Mouse (Mus musculus) heart, embryonic 11.5 days (tissue): Measurements from ENCODE around the gene Tubgcp5. TPM values are rescaled to one million over a fixed set of nuclear protein-coding genes. Genes with fewer than 3 reads are reported as not detected.

Source experiments
- ATAC-seq: fragments of 200-750 bp; cut with Nextera tagmentation; replicated peaks from 2 replicates; pipeline ENCODE4 v1.8.0; 2017; ENCODE audit warnings: moderate library complexity; ENCODE audit not compliant: insufficient number of reproducible peaks, low FRiP score, low TSS enrichment
- H3K27ac ChIP-seq: fragments of 300-500 bp; sonication (generic); 2 replicates; pipeline ENCODE4 v1.5.1; 2014; ENCODE audit warnings: mild to moderate bottlenecking, low read depth, low read length
- H3K27me3 ChIP-seq: fragments of 300-500 bp; sonication (generic); 2 replicates; pipeline ENCODE4 v1.6.1; 2014; ENCODE audit warnings: mild to moderate bottlenecking, low read length, mixed read lengths; ENCODE audit not compliant: control insufficient read depth, insufficient read depth
- H3K36me3 ChIP-seq: fragments of 300-500 bp; sonication (generic); 2 replicates; pipeline ENCODE4 v1.6.1; 2014; ENCODE audit warnings: mild to moderate bottlenecking, low read length, moderate library complexity, mixed read lengths; ENCODE audit not compliant: control insufficient read depth, insufficient read depth
- H3K4me1 ChIP-seq: fragments of 300-500 bp; sonication (generic); 2 replicates; pipeline ENCODE4 v1.6.1; 2014; ENCODE audit warnings: low read length; ENCODE audit not compliant: control insufficient read depth, insufficient read depth
- H3K4me2 ChIP-seq: fragments of 300-500 bp; sonication (generic); 2 replicates; pipeline ENCODE4 v1.6.1; 2014; ENCODE audit warnings: mild to moderate bottlenecking, moderate library complexity
- H3K4me3 ChIP-seq: fragments of 300-500 bp; sonication (generic); 2 replicates; pipeline ENCODE4 v1.5.1; 2014; ENCODE audit warnings: low read depth, low read length
- H3K9ac ChIP-seq: fragments of 300-500 bp; sonication (generic); 2 replicates; pipeline ENCODE4 v1.6.1; 2014; ENCODE audit warnings: mild to moderate bottlenecking, low read depth, low read length, moderate library complexity
- H3K9me3 ChIP-seq: fragments of 300-500 bp; sonication (generic); replicated peaks from 2 replicates; pipeline ENCODE4 v1.6.1; 2016; ENCODE audit warnings: low read length; ENCODE audit not compliant: control insufficient read depth
- WGBS: fragments of 180-500 bp; shearing (Covaris S2); extraction: QIAGEN DNeasy Blood & Tissue Kit; methylation state at CpG from one replicate; pipeline ENCODE4 v1.1.7; 2014; ENCODE audit not compliant: insufficient replicate concordance; 5-methylcytosine and 5-hydroxymethylcytosine counted together
- polyA plus RNA-seq: library from polyadenylated mRNA; unstranded; fragments of >200 nt; fragmentation: Nextera tagmentation; extraction: Ambion mirVana; gene quantifications from 2 replicates; pipeline ENCODE4 v1.2.1, GENCODE M21; 2014

The Tubgcp5 gene
- polyA plus RNA-seq, 1 experiment from 2014 or later, result 16.9 TPM

GRCm38 (mm10) chr7:55870340-55871020 lies 76.5 kb downstream of the Tubgcp5 start:
- Histone ChIP-seq H3K36me3 (peaks cover 8% of the 10 kb centered on the region), H3K9ac (no peak overlapping the region), H3K4me3 (no peak overlapping the region), H3K4me2 (no peak overlapping the region), H3K27ac (no peak overlapping the region), H3K4me1 (no peaks in the 10 kb centered on the region), H3K27me3 (no peaks in the 10 kb centered on the region), H3K9me3 (no peaks in the 10 kb centered on the region)
- WGBS, result 88% methylated on average over 6 of the region's 6 CpGs
- no peak for ATAC-seq

DNA sequence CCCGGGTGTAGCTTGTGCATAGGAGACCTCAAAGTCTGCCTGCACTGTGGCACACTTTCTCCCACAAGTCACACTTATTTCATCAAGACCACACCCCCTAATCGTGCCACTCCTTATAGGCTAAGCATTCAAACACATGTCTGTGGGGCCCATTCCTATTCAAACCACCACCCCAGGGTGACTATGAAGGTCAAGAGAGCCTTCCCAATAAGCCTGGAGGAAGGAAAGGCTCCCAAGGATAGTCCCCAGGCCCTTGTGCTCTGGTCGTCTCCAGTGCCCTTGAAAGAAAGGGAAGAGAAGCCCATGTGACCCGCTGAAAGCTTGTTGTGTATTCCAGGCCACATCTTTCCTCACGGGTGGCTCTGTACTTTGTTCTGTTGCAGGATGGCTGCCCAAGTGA lies 77.5 kb downstream of the Tubgcp5 start:
- Histone ChIP-seq H3K9me3 (no peaks in the 10 kb centered on the region), H3K27ac (no peak overlapping the region), H3K27me3 (no peaks in the 10 kb centered on the region), H3K36me3 (peaks cover 8% of the 10 kb centered on the region), H3K4me2 (no peak overlapping the region), H3K4me3 (no peak overlapping the region), H3K4me1 (no peaks in the 10 kb centered on the region), H3K9ac (no peak overlapping the region)
- WGBS, result 72% methylated on average over 5 of the region's 5 CpGs
- no peak for ATAC-seq

DNA sequence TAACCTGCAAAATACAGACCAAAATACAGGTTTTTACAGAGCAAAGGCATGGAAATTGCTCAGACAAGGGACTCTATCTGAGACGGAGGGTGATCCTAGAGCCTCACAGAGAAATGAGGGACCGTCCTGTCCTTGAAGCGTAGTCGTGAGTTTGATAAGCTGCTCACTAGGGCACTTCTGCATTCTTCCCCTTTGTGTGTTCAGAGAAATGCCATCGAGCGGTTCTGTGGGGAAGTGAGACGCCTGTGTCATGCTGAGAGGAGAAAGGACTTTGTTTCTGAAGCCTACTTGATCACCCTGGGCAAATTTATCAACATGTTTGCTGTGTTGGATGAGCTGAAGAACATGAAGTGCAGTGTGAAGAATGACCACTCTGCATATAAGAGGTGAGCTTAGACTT lies 80.7 kb downstream of the Tubgcp5 start:
- WGBS, result 75% methylated on average over 7 of the region's 7 CpGs
- Histone ChIP-seq H3K4me2 (no peak overlapping the region), H3K9ac (no peak overlapping the region), H3K27me3 (no peaks in the 10 kb centered on the region), H3K36me3 (peaks cover 23% of the 10 kb centered on the region), H3K4me1 (no peaks in the 10 kb centered on the region), H3K27ac (no peak overlapping the region), H3K9me3 (no peaks in the 10 kb centered on the region), H3K4me3 (no peak overlapping the region)
- ATAC-seq, result no peak

- H3K4me3 ChIP-seq, result no peak overlapping the region
- H3K9ac ChIP-seq, result no peak overlapping the region
- no peak overlapping the region for H3K27ac ChIP-seq
- no peak for ATAC-seq
- H3K36me3 ChIP-seq, result peaks cover 31% of the 10 kb centered on the region
- H3K27me3 ChIP-seq, result no peaks in the 10 kb centered on the region
- no peak overlapping the region for H3K4me2 ChIP-seq
- 77% methylated on average over 10 of the region's 10 CpGs for WGBS
- H3K4me1 ChIP-seq, result no peaks in the 10 kb centered on the region
- no peaks in the 10 kb centered on the region for H3K9me3 ChIP-seq
These were observed 83.8 kb downstream of the Tubgcp5 start for GRCm38 (mm10) chr7:55877721-55878120.

DNA sequence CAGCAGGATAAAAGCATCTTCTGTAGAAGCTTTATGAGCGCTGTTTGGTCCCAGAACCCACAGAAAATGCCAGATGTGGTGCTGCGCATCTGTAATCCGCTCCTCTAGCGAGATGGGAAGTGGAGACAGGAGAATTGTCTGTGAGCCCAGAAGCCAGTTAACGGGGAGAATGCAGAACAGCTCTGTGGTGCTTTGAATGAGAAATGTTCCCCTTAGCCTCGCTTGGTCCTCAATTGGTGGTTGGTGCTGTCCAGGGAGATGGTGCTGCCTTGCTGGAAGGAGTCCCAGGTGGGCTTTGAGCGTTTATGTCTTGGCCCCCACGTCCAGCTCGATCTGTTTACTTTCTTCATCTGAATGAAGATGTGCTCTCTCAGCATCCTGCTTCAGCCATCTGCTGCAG lies 86.9 kb downstream of the Tubgcp5 start:
- 84% methylated on average over 9 of the region's 9 CpGs for WGBS
- Histone ChIP-seq H3K27ac (no peak overlapping the region), H3K4me1 (no peaks in the 10 kb centered on the region), H3K9me3 (no peaks in the 10 kb centered on the region), H3K4me3 (no peak overlapping the region), H3K9ac (no peak overlapping the region), H3K27me3 (no peaks in the 10 kb centered on the region), H3K4me2 (no peak overlapping the region), H3K36me3 (peaks cover 25% of the 10 kb centered on the region)
- no peak for ATAC-seq

Other genes with a start within 250 kb of the Tubgcp5 start
- gene Siglech, start 26.0 kb upstream of the Tubgcp5 start, polyA plus RNA-seq, result 0.11 TPM in 1 of 2 replicates, not detected in the other
- 55.4 and 64.8 TPM in 2 replicates for gene Cyfip1, start 47.6 kb downstream of the Tubgcp5 start, polyA plus RNA-seq
- gene Nipa2, start 168.3 kb downstream of the Tubgcp5 start, polyA plus RNA-seq, result 41.1 and 47.9 TPM in 2 replicates
- gene Nipa1, start 225.8 kb downstream of the Tubgcp5 start, polyA plus RNA-seq, result 4.4 and 5.4 TPM in 2 replicates